Mouse (Mus musculus): ENCODE data around the gene Fam181b. TPM values are rescaled to one million over a fixed set of nuclear protein-coding genes. Genes with fewer than 3 reads are reported as not detected.

Gene Fam181b
- polyA plus RNA-seq, 1 experiment from 2014 or later, result 3.2 TPM

DNA sequence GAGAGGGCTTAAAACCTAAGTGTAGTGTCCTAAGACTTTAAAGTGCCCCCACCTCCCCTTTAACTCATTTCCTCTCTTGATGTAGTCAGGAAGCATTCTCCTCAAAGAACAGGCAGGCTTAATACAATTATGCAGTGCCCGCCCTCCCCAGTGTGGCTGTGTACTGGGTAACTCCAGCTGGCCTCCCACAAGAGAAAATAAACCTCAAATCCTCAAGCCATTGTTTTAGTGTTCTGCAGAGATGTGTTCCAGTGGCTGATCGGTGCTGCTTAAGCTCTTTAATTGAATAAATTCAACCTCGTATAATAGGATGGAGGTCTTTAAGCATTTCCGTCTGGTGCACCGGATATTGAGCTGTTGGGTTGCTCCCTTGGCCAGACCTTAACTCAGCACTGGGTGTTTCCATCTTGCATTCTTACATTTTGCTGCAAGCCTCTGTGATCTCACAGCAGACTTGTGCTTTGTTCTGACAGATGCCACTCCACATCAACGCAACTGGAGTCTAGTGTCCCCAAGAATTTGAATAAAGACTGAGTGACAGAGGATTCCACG, 12.1 kb upstream of the Fam181b start:
- H3K36me3 ChIP-seq (ENCODE audit: control insufficient read depth, insufficient read depth), result no peaks in the 10 kb centered on the region
- H3K4me1 ChIP-seq (ENCODE audit: control insufficient read depth, insufficient read depth, low read length), result no peaks in the 10 kb centered on the region
- H3K9me3 ChIP-seq (replicated peaks; ENCODE audit: control insufficient read depth, low read length), result 0 out of 2 replicates have a peak, but pooled peaks cover 4% of the 10 kb centered on the region
- H3K4me3 ChIP-seq (ENCODE audit: low read length), result no peak overlapping the region
- no peak overlapping the region for H3K4me2 ChIP-seq (ENCODE audit: low read depth, low read length)
- H3K27me3 ChIP-seq (ENCODE audit: control insufficient read depth, insufficient read depth, low read length), result no peaks in the 10 kb centered on the region
- no peak overlapping the region for H3K27ac ChIP-seq (ENCODE audit: low read length)
- no peak overlapping the region for H3K9ac ChIP-seq (ENCODE audit: low read length)
- ATAC-seq (replicated peaks; ENCODE audit: extremely low read depth, insufficient read depth, low FRiP score), result no peak
- 65% methylated on average over 7 of the region's 7 CpGs for WGBS

- H3K27me3 ChIP-seq (ENCODE audit: control insufficient read depth, insufficient read depth, low read length), result peaks cover 24% of the 10 kb centered on the region
- no peaks in the 10 kb centered on the region for H3K9me3 ChIP-seq (replicated peaks; ENCODE audit: control insufficient read depth, low read length)
- H3K4me1 ChIP-seq (ENCODE audit: control insufficient read depth, insufficient read depth, low read length), result peaks cover 4% of the 10 kb centered on the region; the same call in 1 of the 2 replicates
- H3K4me2 ChIP-seq (ENCODE audit: low read depth, low read length), result no peak overlapping the region
- H3K9ac ChIP-seq (ENCODE audit: low read length), result no peak overlapping the region
- H3K4me3 ChIP-seq (ENCODE audit: low read length), result no peak overlapping the region
- WGBS, result 15% methylated on average over 6 of the region's 6 CpGs
- no peak for ATAC-seq (replicated peaks; ENCODE audit: extremely low read depth, insufficient read depth, low FRiP score)
- no peak overlapping the region for H3K27ac ChIP-seq (ENCODE audit: low read length)
- H3K36me3 ChIP-seq (ENCODE audit: control insufficient read depth, insufficient read depth), result no peaks in the 10 kb centered on the region
Observed at GRCm38 (mm10) chr7:93076435-93076960, 3.2 kb upstream of the Fam181b start.

GRCm38 (mm10) chr7:93079420-93079784, 263 bp upstream of the Fam181b start:
- 31% methylated on average over 7 of the region's 7 CpGs for WGBS
- ATAC-seq (replicated peaks; ENCODE audit: extremely low read depth, insufficient read depth, low FRiP score), result no peak

GRCm38 (mm10) chr7:93080731-93081430, 1.2 kb downstream of the Fam181b start:
- H3K27ac ChIP-seq (ENCODE audit: low read length), result no peak overlapping the region
- 0 out of 2 replicates have a peak, but pooled peaks have one; percentile 8 for ATAC-seq (replicated peaks; ENCODE audit: extremely low read depth, insufficient read depth, low FRiP score)
- H3K36me3 ChIP-seq (ENCODE audit: control insufficient read depth, insufficient read depth), result no peaks in the 10 kb centered on the region

More at GRCm38 (mm10) chr7:93079420-93079784, 263 bp upstream of the Fam181b start:
- H3K4me1 ChIP-seq (ENCODE audit: control insufficient read depth, insufficient read depth, low read length), result peaks cover 4% of the 10 kb centered on the region; the same call in 1 of the 2 replicates
- H3K27me3 ChIP-seq (ENCODE audit: control insufficient read depth, insufficient read depth, low read length), result peaks cover 35% of the 10 kb centered on the region
- H3K4me3 ChIP-seq (ENCODE audit: low read length), result peak overlapping the region; percentile 71
- H3K4me2 ChIP-seq (ENCODE audit: low read depth, low read length), result peak overlapping the region; percentile 91
- H3K9me3 ChIP-seq (replicated peaks; ENCODE audit: control insufficient read depth, low read length), result no peaks in the 10 kb centered on the region
- peak overlapping the region; percentile 70 for H3K9ac ChIP-seq (ENCODE audit: low read length)
- H3K27ac ChIP-seq (ENCODE audit: low read length), result no peak overlapping the region
- H3K36me3 ChIP-seq (ENCODE audit: control insufficient read depth, insufficient read depth), result no peaks in the 10 kb centered on the region

DNA sequence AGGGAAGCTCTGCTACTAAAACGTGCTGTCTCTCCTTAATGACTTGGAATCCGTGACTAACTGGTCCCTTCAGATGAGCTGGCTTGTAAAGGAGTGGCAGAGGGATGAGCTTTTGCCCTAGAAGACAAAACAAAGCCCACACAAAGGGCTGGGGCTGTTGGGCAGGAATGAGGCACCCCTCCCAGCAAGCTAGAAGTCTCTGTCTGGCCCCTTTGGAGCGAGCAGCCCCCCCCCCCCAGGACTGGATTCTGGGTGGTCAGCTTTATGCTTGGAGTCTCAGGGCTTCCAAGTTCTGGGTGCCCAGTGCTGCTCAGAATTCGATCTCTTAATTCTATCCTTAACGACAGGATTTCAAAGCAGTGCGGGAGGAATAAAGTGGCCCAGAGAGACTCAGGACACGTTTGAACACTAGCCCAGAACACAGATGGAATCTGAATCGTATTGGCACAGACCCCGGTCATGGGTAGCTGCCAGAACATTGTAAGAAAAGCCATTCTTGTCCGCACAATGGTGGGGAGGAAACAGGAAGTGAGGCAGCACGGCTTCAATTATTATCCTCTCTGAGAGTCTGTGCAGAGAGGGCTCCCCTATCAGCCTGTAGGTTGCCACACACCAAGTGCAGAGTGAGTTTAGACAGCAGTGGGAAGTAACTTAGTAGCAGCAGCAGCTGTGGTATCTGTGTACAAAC, 13.8 kb downstream of the Fam181b start:
- H3K9ac ChIP-seq (ENCODE audit: low read length), result no peak overlapping the region
- ATAC-seq (replicated peaks; ENCODE audit: extremely low read depth, insufficient read depth, low FRiP score), result peak; percentile 84
- peaks cover 3% of the 10 kb centered on the region for H3K4me1 ChIP-seq (ENCODE audit: control insufficient read depth, insufficient read depth, low read length)
- no peak overlapping the region for H3K4me3 ChIP-seq (ENCODE audit: low read length)
- H3K4me2 ChIP-seq (ENCODE audit: low read depth, low read length), result peak overlapping the region; percentile 22
- no peaks in the 10 kb centered on the region; the same call in 1 of the 2 replicates for H3K27me3 ChIP-seq (ENCODE audit: control insufficient read depth, insufficient read depth, low read length)
- no peaks in the 10 kb centered on the region for H3K9me3 ChIP-seq (replicated peaks; ENCODE audit: control insufficient read depth, low read length)
- whole genome bisulfite sequencing, result 30% methylated on average over 11 of the region's 11 CpGs
- peak overlapping the region; percentile 49 for H3K27ac ChIP-seq (ENCODE audit: low read length)
- no peaks in the 10 kb centered on the region for H3K36me3 ChIP-seq (ENCODE audit: control insufficient read depth, insufficient read depth)

More at GRCm38 (mm10) chr7:93080731-93081430, 1.2 kb downstream of the Fam181b start:
- under 1% methylated on average over 45 of the region's 45 CpGs for WGBS
- Histone ChIP-seq H3K27me3 (ENCODE audit: control insufficient read depth, insufficient read depth, low read length) (peaks cover 35% of the 10 kb centered on the region), H3K4me2 (ENCODE audit: low read depth, low read length) (peak overlapping the region; percentile 91), H3K9me3 (replicated peaks; ENCODE audit: control insufficient read depth, low read length) (no peaks in the 10 kb centered on the region), H3K4me1 (ENCODE audit: control insufficient read depth, insufficient read depth, low read length) (peaks cover 4% of the 10 kb centered on the region; the same call in 1 of the 2 replicates), H3K4me3 (ENCODE audit: low read length) (peak overlapping the region; percentile 71), H3K9ac (ENCODE audit: low read length) (peak overlapping the region; percentile 70)

GRCm38 (mm10) chr7:93095511-93095910, 15.8 kb downstream of the Fam181b start:
- Histone ChIP-seq H3K9ac (ENCODE audit: low read length) (no peak overlapping the region), H3K27me3 (ENCODE audit: control insufficient read depth, insufficient read depth, low read length) (no peaks in the 10 kb centered on the region; the same call in 1 of the 2 replicates), H3K4me3 (ENCODE audit: low read length) (peak overlapping the region; percentile 40), H3K27ac (ENCODE audit: low read length) (no peak overlapping the region), H3K4me2 (ENCODE audit: low read depth, low read length) (peak overlapping the region; percentile 63), H3K9me3 (replicated peaks; ENCODE audit: control insufficient read depth, low read length) (no peaks in the 10 kb centered on the region), H3K4me1 (ENCODE audit: control insufficient read depth, insufficient read depth, low read length) (peaks cover 3% of the 10 kb centered on the region), H3K36me3 (ENCODE audit: control insufficient read depth, insufficient read depth) (no peaks in the 10 kb centered on the region)
- 0 out of 2 replicates have a peak, but pooled peaks have one; percentile 50 for ATAC-seq (replicated peaks; ENCODE audit: extremely low read depth, insufficient read depth, low FRiP score)
- WGBS, result 4% methylated on average over 8 of the region's 8 CpGs

GRCm38 (mm10) chr7:93104776-93105340, 25.2 kb downstream of the Fam181b start:
- Histone ChIP-seq H3K4me1 (ENCODE audit: control insufficient read depth, insufficient read depth, low read length) (no peaks in the 10 kb centered on the region), H3K9ac (ENCODE audit: low read length) (no peak overlapping the region), H3K9me3 (replicated peaks; ENCODE audit: control insufficient read depth, low read length) (no peaks in the 10 kb centered on the region), H3K27ac (ENCODE audit: low read length) (no peak overlapping the region), H3K4me3 (ENCODE audit: low read length) (no peak overlapping the region), H3K27me3 (ENCODE audit: control insufficient read depth, insufficient read depth, low read length) (no peaks in the 10 kb centered on the region), H3K36me3 (ENCODE audit: control insufficient read depth, insufficient read depth) (no peaks in the 10 kb centered on the region), H3K4me2 (ENCODE audit: low read depth, low read length) (no peak overlapping the region)
- ATAC-seq (replicated peaks; ENCODE audit: extremely low read depth, insufficient read depth, low FRiP score), result no peak
- WGBS, result 73% methylated on average over 2 of the region's 2 CpGs

- H3K9ac ChIP-seq (ENCODE audit: low read length), result no peak overlapping the region
- whole genome bisulfite sequencing, result 72% methylated on average over 2 of the region's 2 CpGs
- H3K36me3 ChIP-seq (ENCODE audit: control insufficient read depth, insufficient read depth), result no peaks in the 10 kb centered on the region
- no peak overlapping the region for H3K27ac ChIP-seq (ENCODE audit: low read length)
- H3K9me3 ChIP-seq (replicated peaks; ENCODE audit: control insufficient read depth, low read length), result no peaks in the 10 kb centered on the region
- no peaks in the 10 kb centered on the region for H3K27me3 ChIP-seq (ENCODE audit: control insufficient read depth, insufficient read depth, low read length)
- no peaks in the 10 kb centered on the region for H3K4me1 ChIP-seq (ENCODE audit: control insufficient read depth, insufficient read depth, low read length)
- no peak overlapping the region for H3K4me3 ChIP-seq (ENCODE audit: low read length)
- ATAC-seq (replicated peaks; ENCODE audit: extremely low read depth, insufficient read depth, low FRiP score), result no peak
- no peak overlapping the region for H3K4me2 ChIP-seq (ENCODE audit: low read depth, low read length)
Observed at GRCm38 (mm10) chr7:93110370-93110965, 30.8 kb downstream of the Fam181b start.
